Mouse (Mus musculus) gastrocnemius, adult 2 months (tissue): ENCODE measurements around the gene Grm7. TPM values are rescaled to one million over a fixed set of nuclear protein-coding genes. Genes with fewer than 3 reads are reported as not detected.

Experiments used
- DNase-seq: peaks from one replicate; pipeline ENCODE4 v3.0.0; 2022
- H3K27ac ChIP-seq: fragments of 200-600 bp; 2 replicates; pipeline ENCODE4 v1.8.1; 2022; ENCODE audit warnings: mild to moderate bottlenecking
- H3K4me3 ChIP-seq: fragments of 200-600 bp; 2 replicates; pipeline ENCODE4 v1.8.1; 2022; ENCODE audit warnings: mild to moderate bottlenecking, moderate library complexity
- CTCF ChIP-seq: fragments of 200-600 bp; IDR thresholded peaks from 2 replicates; pipeline ENCODE4 v1.8.1; 2022; ENCODE audit warnings: antibody characterized with exemption, mild to moderate bottlenecking, moderate library complexity
- intact Hi-C: fragments of 180-260 bp; cut with DNase I; formaldehyde crosslinking; loops from one replicate; pipeline ENCODE4 v1.15.1; 2025
- total RNA-seq, 2 experiments: library from RNA; stranded (reverse); gene quantifications; 2 replicates each; pipeline ENCODE4 v1.2.3; 2021

The Grm7 gene
- total RNA-seq, 2 experiments from 2014 or later, result not detected

GRCm38 (mm10) chr6:111558588-111558987, 913.2 kb downstream of the Grm7 start:
- no peak for DNase-seq
- intact Hi-C loops, result no loop called here
- no peak for TF ChIP-seq CTCF
- H3K4me3 ChIP-seq, result no peak overlapping the region
- H3K27ac ChIP-seq, result no peak overlapping the region

- H3K4me3 ChIP-seq, result no peak overlapping the region
- peak; percentile 29; the same call in 1 of the 2 replicates for TF ChIP-seq CTCF
- intact Hi-C loops, result no loop called here
- DNase-seq, result no peak
- no peak overlapping the region for H3K27ac ChIP-seq
These were observed 914.1 kb downstream of the Grm7 start for GRCm38 (mm10) chr6:111559459-111559858.

- no peak for DNase-seq
- intact Hi-C loops, result no loop called here
- TF ChIP-seq CTCF, result no peak
These were observed 916.0 kb downstream of the Grm7 start for GRCm38 (mm10) chr6:111561347-111561746.

GRCm38 (mm10) chr6:111571471-111572088, 926.2 kb downstream of the Grm7 start:
- no peak for TF ChIP-seq CTCF
- DNase-seq, result no peak
- Histone ChIP-seq H3K4me3 (no peak overlapping the region), H3K27ac (no peak overlapping the region)
- intact Hi-C loops, result no loop called here

More at GRCm38 (mm10) chr6:111561347-111561746, 916.0 kb downstream of the Grm7 start:
- Histone ChIP-seq H3K27ac (no peak overlapping the region), H3K4me3 (no peak overlapping the region)

GRCm38 (mm10) chr6:111584851-111585250, 939.5 kb downstream of the Grm7 start:
- intact Hi-C loops, result no loop called here
- peak; percentile 71 for DNase-seq
- no peak overlapping the region for H3K4me3 ChIP-seq
- no peak overlapping the region for H3K27ac ChIP-seq
- no peak for TF ChIP-seq CTCF

GRCm38 (mm10) chr6:111587572-111587971, 942.2 kb downstream of the Grm7 start:
- intact Hi-C loops, result no loop called here
- no peak overlapping the region for H3K4me3 ChIP-seq
- no peak overlapping the region for H3K27ac ChIP-seq
- DNase-seq, result no peak
- TF ChIP-seq CTCF, result no peak

GRCm38 (mm10) chr6:111601892-111602654, 956.7 kb downstream of the Grm7 start:
- no peak for DNase-seq
- H3K4me3 ChIP-seq, result no peak overlapping the region
- TF ChIP-seq CTCF, result no peak
- intact Hi-C loops, result no loop called here
- no peak overlapping the region for H3K27ac ChIP-seq

GRCm38 (mm10) chr6:111610396-111610795, 965.0 kb downstream of the Grm7 start:
- DNase-seq, result no peak
- intact Hi-C loops, result no loop called here
- Histone ChIP-seq H3K27ac (no peak overlapping the region), H3K4me3 (no peak overlapping the region)
- TF ChIP-seq CTCF, result no peak

- no peak for TF ChIP-seq CTCF
- Histone ChIP-seq H3K27ac (no peak overlapping the region), H3K4me3 (no peak overlapping the region)
- DNase-seq, result no peak
- intact Hi-C loops, result no loop called here
These were observed 968.5 kb downstream of the Grm7 start for GRCm38 (mm10) chr6:111613834-111614233.
